Mouse (Mus musculus) kidney, postnatal 0 days (tissue): ENCODE results near the gene Eif4enif1. TPM values are rescaled to one million over a fixed set of nuclear protein-coding genes. Genes with fewer than 3 reads are reported as not detected.

Source experiments
- ATAC-seq: fragments of 200-750 bp; cut with Nextera tagmentation; replicated peaks from 2 replicates; pipeline ENCODE4 v1.8.0; 2017; ENCODE audit warnings: low read depth, moderate number of reproducible peaks, moderate TSS enrichment, moderate library complexity; ENCODE audit not compliant: low FRiP score
- DNase-seq: peaks from one replicate; pipeline ENCODE4 v3.0.0-alpha.2; 2016; ENCODE audit warnings: low spot score
- H3K27ac ChIP-seq: fragments of 300-500 bp; sonication (generic); 2 replicates; pipeline ENCODE4 v1.5.1; 2014; ENCODE audit warnings: mild to moderate bottlenecking
- H3K27me3 ChIP-seq: fragments of 300-500 bp; sonication (generic); 2 replicates; pipeline ENCODE4 v1.6.1; 2014; ENCODE audit warnings: low read length, mixed read lengths; ENCODE audit not compliant: insufficient read depth
- H3K36me3 ChIP-seq: fragments of 300-500 bp; sonication (generic); 2 replicates; pipeline ENCODE4 v1.6.1; 2014; ENCODE audit warnings: low read length, mixed read lengths; ENCODE audit not compliant: insufficient read depth
- H3K4me1 ChIP-seq: fragments of 300-500 bp; sonication (generic); replicated peaks from 2 replicates; pipeline ENCODE4 v1.6.1; 2014; ENCODE audit warnings: antibody characterized with exemption, low read length, mixed read lengths; ENCODE audit not compliant: insufficient read depth
- H3K4me2 ChIP-seq: fragments of 300-500 bp; sonication (generic); 2 replicates; pipeline ENCODE4 v1.6.1; 2014; ENCODE audit warnings: mild to moderate bottlenecking, low read length, moderate library complexity, mixed read lengths
- H3K4me3 ChIP-seq: fragments of 300-500 bp; sonication (generic); replicated peaks from 2 replicates; pipeline ENCODE4 v1.5.1; 2014; ENCODE audit warnings: low read depth, low read length
- H3K9ac ChIP-seq: fragments of 300-500 bp; sonication (generic); 2 replicates; pipeline ENCODE4 v1.6.1; 2014; ENCODE audit warnings: low read depth, low read length
- H3K9me3 ChIP-seq: fragments of 300-500 bp; sonication (generic); replicated peaks from 2 replicates; pipeline ENCODE4 v1.6.1; 2016; ENCODE audit warnings: low read length, inconsistent platforms, mixed read lengths
- CTCF ChIP-seq: IDR thresholded peaks from 2 replicates; pipeline ENCODE4 v1.5.1; 2016; ENCODE audit warnings: antibody characterized with exemption, low read depth, mild to moderate bottlenecking, moderate library complexity
- WGBS: fragments of 180-500 bp; shearing (Covaris S2); extraction: QIAGEN DNeasy Blood & Tissue Kit; methylation state at CpG from one replicate; pipeline ENCODE4 v1.1.7; 2014; 5-methylcytosine and 5-hydroxymethylcytosine counted together
- polyA plus RNA-seq: library from polyadenylated mRNA; unstranded; fragments of >200 nt; fragmentation: Nextera tagmentation; extraction: Ambion mirVana; gene quantifications from 2 replicates; pipeline ENCODE4 v1.2.1, GENCODE M21; 2015

The Eif4enif1 gene
- polyA plus RNA-seq, 1 experiment from 2014 or later: 26.2 TPM

GRCm38 (mm10) chr11:3247387-3247786 lies 45.2 kb downstream of the Eif4enif1 start:
- no peak for TF ChIP-seq CTCF
- Histone ChIP-seq H3K9ac (no peak overlapping the region), H3K27me3 (no peaks in the 10 kb centered on the region), H3K27ac (no peak overlapping the region), H3K4me2 (no peak overlapping the region), H3K9me3 (no peaks in the 10 kb centered on the region), H3K4me3 (no peak overlapping the region), H3K4me1 (no peaks in the 10 kb centered on the region), H3K36me3 (peaks cover 68% of the 10 kb centered on the region)
- no peak for ATAC-seq
- WGBS: 81% methylated on average over 2 of the region's 2 CpGs
- no peak for DNase-seq

- 0 out of 2 replicates have a peak, but pooled peaks cover 2% of the 10 kb centered on the region for H3K4me1 ChIP-seq
- ATAC-seq (no peak), DNase-seq (no peak)
- no peak overlapping the region for H3K27ac ChIP-seq
- H3K27me3 ChIP-seq: no peaks in the 10 kb centered on the region
- no peak overlapping the region for H3K4me3 ChIP-seq
- H3K4me2 ChIP-seq: no peak overlapping the region
- 100% methylated on average over 1 of the region's 1 CpGs for WGBS
- no peak for TF ChIP-seq CTCF
- peaks cover 58% of the 10 kb centered on the region for H3K36me3 ChIP-seq
- H3K9ac ChIP-seq: no peak overlapping the region
- H3K9me3 ChIP-seq: no peaks in the 10 kb centered on the region
These were observed 57.3 kb downstream of the Eif4enif1 start for GRCm38 (mm10) chr11:3259537-3259936.

GRCm38 (mm10) chr11:3265291-3266078 lies 63.3 kb downstream of the Eif4enif1 start:
- Histone ChIP-seq H3K9ac (peak overlapping the region; percentile 99), H3K36me3 (peaks cover 17% of the 10 kb centered on the region), H3K4me3 (peak overlapping the region; percentile 84), H3K4me2 (peak overlapping the region; percentile 68), H3K27me3 (no peaks in the 10 kb centered on the region), H3K4me1 (peaks cover 11% of the 10 kb centered on the region), H3K9me3 (no peaks in the 10 kb centered on the region), H3K27ac (peak overlapping the region; percentile 96)
- TF ChIP-seq CTCF: no peak
- ATAC-seq (0 out of 2 replicates have a peak, but pooled peaks have one; percentile 1), DNase-seq (peak; percentile 75)
- under 1% methylated on average over 26 of the region's 26 CpGs for WGBS

GRCm38 (mm10) chr11:3266079-3266685 lies 64.0 kb downstream of the Eif4enif1 start, which contains the start of gene Drg1:
Gene Drg1 (minus strand): TSS chr11:3266415.
- Histone ChIP-seq H3K9ac (peak within 1 kb of the TSS; percentile 99), H3K4me2 (peak within 1 kb of the TSS; percentile 68), H3K4me1 (peaks cover 11% of the 10 kb centered on the region), H3K4me3 (peak within 1 kb of the TSS; percentile 84), H3K9me3 (no peaks in the 10 kb centered on the region), H3K36me3 (peaks cover 16% of the 10 kb centered on the region; the same call in 1 of the 2 replicates), H3K27ac (peak within 1 kb of the TSS; percentile 96), H3K27me3 (no peaks in the 10 kb centered on the region)
- peak; percentile 98 for DNase-seq
- TF ChIP-seq CTCF: 0 out of 2 replicates have a peak, but pooled peaks have one; percentile 1
- under 1% methylated on average over 67 of the region's 72 CpGs for WGBS
- ATAC-seq: peak; percentile 98

- Histone ChIP-seq H3K4me2 (peak overlapping the region; percentile 65), H3K27me3 (no peaks in the 10 kb centered on the region), H3K4me1 (peaks cover 11% of the 10 kb centered on the region), H3K27ac (peak overlapping the region; percentile 86), H3K9me3 (no peaks in the 10 kb centered on the region), H3K9ac (peak overlapping the region; percentile 99; the same call in 1 of the 2 replicates), H3K4me3 (peak overlapping the region; percentile 84), H3K36me3 (peaks cover 6% of the 10 kb centered on the region; the same call in 1 of the 2 replicates)
- WGBS: 53% methylated on average over 7 of the region's 7 CpGs
- DNase-seq (no peak), ATAC-seq (no peak)
- no peak for TF ChIP-seq CTCF
These were observed 64.9 kb downstream of the Eif4enif1 start for GRCm38 (mm10) chr11:3267133-3267532.

GRCm38 (mm10) chr11:3269241-3269640 lies 67.0 kb downstream of the Eif4enif1 start:
- no peak for TF ChIP-seq CTCF
- no peaks in the 10 kb centered on the region for H3K27me3 ChIP-seq
- H3K27ac ChIP-seq: no peak overlapping the region
- DNase-seq (no peak), ATAC-seq (no peak)
- H3K9ac ChIP-seq: no peak overlapping the region
- 25% methylated on average over 4 of the region's 4 CpGs for WGBS
- peaks cover 11% of the 10 kb centered on the region for H3K4me1 ChIP-seq
- no peak overlapping the region for H3K4me3 ChIP-seq
- H3K4me2 ChIP-seq: no peak overlapping the region
- H3K36me3 ChIP-seq: no peaks in the 10 kb centered on the region
- no peaks in the 10 kb centered on the region for H3K9me3 ChIP-seq
